Mouse (Mus musculus): Measurements from ENCODE around the gene Kat2b.
"Not testable (repeated sequence)": the region's sequence is repeated elsewhere in the genome, so short reads cannot be mapped to it uniquely, and the experiment has no call there.

The Kat2b gene

DNA sequence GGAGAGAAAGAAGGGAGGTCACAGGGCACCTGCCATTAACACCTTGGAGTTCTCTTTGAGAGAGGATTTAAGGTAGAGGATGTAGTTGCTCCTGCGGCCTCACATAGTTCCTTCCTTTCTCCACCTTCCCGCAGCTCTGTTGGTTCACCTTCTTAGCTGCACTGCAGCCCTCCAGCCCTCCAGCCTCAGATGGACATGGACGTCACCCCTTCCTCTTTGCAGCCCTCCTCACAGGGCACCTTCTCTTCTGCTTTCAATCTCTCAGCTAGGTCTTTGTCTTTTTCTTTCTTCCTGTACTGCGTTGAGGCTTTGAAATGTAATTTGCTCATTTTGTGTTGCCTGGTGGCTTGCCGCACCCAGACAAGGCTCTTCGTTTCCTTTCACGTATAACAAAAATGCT is 36.6 kb downstream of the Kat2b start:
- DNase-seq, result not testable (repeated sequence)

GRCm38 (mm10) chr17:53606082-53606481 is 39.4 kb downstream of the Kat2b start:
- not testable (repeated sequence) for DNase-seq

GRCm38 (mm10) chr17:53608924-53609323 is 42.3 kb downstream of the Kat2b start:
- not testable (repeated sequence) for DNase-seq

- no peak for DNase-seq
Measured at GRCm38 (mm10) chr17:53617295-53617957, 50.8 kb downstream of the Kat2b start.

GRCm38 (mm10) chr17:53618369-53618768 is 51.7 kb downstream of the Kat2b start:
- no peak for DNase-seq

DNA sequence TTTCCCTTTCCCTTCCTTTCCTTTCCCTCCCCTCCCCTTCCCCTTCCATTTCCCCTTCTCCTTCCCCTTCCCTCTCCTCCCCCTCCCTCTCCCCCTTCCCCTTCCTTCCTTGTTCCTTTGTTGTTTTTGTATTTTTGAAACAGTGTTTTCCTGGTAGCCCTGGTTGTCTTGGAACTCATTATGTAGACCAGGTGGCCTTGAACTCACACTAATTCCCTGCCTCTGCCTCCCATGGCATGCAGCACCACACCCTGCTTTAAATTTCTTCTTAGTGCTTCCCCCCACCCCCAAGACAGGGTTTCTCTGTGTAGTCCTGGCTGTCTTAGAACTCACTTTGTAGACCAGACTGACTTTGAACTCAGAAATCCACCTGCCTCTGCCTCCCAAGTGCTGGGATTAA is 52.7 kb downstream of the Kat2b start:
- no peak for DNase-seq

- DNase-seq, result no peak
Measured at GRCm38 (mm10) chr17:53620611-53621010, 54.0 kb downstream of the Kat2b start.

GRCm38 (mm10) chr17:53622125-53622524 is 55.5 kb downstream of the Kat2b start:
- no peak for DNase-seq

GRCm38 (mm10) chr17:53623762-53624161 is 57.1 kb downstream of the Kat2b start:
- no peak for DNase-seq

GRCm38 (mm10) chr17:53626160-53626559 is 59.5 kb downstream of the Kat2b start:
- no peak for DNase-seq

DNA sequence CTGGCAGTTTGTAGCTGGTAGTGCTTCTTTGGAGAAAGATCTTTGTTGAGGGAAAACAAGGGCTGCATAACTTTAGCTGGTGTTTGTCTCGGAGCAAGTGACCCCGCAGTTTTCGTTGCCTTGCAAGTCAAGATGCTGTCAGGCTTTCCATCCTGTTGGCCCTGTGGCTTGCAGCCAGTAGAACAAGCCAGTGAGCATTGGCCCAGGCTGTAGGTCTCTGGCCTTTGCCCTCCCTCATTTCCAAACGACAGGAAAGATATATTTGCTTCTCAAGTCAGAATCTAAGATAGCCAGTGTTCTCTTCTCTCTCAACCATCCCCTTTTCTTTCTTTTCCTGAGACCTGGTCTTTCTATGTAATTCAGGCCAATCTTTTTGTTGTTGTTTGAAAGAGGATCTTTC is 60.8 kb downstream of the Kat2b start:
- DNase-seq, result peak; percentile 11 to 22

- peak; percentile 12 to 34 for DNase-seq
Measured at GRCm38 (mm10) chr17:53628131-53628530, 61.5 kb downstream of the Kat2b start.

GRCm38 (mm10) chr17:53631344-53631743 is 64.7 kb downstream of the Kat2b start:
- DNase-seq, result no peak

DNA sequence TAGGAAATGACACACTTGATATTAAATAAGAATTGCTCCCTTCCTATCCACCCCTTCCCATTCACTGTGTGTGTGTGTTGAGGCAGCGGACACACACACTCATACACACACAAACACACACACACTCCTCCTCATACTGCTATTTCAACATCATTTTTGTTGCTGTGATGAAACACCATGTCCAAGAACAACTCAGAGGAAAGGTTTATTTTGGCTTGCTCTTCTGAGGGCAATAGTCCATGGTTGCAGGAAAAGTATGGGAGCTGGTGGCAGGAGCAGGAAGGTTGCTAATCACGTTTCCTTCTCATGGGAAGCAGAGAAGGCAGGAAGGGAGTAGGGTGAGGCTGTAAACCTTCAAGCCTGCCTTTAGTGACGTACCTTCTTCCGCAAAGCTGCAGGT is 76.7 kb downstream of the Kat2b start:
- no peak for DNase-seq

DNA sequence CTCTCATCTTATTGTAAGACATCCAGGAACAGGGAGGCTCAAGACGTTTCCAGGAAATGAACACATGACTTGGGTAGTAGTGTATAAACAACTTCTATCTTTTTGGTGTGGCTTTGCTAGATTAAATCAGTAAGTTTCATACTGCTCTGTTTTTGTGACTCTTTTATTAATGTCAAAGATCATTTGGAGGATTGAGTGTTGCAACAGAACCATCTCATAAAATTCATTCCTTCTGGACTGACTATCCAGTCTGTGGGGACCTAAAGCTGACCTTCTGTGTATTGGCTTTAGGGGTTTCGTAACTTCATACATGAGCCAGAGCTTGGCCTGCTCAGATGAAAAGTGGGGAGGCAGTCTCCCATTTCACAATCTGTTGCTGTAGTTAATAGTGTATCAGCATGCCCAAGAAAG is 83.6 kb downstream of the Kat2b start:
- DNase-seq, result no peak

- DNase-seq, result no peak
Measured at GRCm38 (mm10) chr17:53654596-53654995, 87.9 kb downstream of the Kat2b start.

DNA sequence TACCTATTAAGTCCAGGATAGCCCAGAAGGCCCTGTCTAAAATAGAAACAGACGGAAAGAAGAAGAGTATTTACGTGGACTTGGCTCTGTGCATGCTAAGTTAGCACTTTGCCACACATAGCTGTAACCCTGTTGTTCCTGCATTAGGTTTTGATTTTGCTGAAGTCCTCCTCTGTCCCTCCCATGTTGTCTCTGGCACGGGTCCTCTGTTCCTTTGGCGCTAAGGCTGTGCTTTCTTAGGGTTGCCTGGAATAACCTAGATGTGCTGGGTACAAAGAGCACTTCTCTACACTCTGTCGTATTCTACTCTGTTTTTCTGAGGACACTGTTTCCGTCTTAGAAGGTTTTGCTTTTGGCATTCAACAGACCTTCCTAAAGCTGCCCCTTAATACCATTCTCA is 88.4 kb downstream of the Kat2b start:
- DNase-seq, result no peak

- DNase-seq, result no peak
Measured at GRCm38 (mm10) chr17:53655959-53656358, 89.3 kb downstream of the Kat2b start.

DNA sequence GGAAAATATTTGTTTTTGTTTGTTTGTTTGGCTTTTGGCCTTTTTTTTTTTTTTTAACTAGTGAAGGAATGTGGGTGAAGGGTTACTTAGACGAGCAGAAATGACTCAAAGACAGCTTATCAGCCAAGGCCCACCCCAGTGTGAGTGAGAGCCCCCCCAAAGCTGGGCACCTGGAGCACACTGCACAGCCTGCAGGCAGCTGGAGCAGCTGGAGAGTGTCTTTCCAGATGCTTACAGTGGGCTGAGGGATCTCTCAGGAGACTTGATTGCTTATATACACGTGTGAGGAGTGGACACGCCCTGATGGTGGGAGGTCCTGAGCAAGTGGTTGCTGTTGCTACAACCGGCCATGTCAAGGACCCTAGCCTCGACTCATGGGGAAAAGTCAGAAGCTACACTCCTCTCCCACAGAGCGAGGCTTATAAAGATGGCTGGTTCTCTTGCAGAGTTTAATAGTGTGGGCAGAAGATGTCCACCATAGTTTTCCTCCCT is 89.8 kb downstream of the Kat2b start:
- no peak for DNase-seq

DNA sequence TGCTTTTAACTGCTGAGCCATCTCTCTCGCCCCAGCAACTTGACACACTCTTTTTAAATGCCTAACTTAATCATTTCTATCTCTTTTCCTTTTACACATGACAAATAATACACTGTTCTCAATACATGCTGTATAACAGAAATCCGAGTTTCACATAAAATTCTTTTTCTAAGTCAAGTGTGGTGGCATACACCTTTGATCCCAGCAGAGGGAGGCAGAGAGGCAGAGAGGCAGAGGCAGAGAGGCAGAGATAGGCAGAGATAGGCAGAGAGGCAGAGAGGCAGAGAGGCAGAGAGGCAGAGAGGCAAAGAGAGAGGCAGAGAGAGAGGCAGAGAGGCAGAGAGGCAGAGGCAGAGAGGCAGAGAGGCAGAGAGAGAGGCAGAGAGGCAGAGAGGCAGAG is 90.7 kb downstream of the Kat2b start:
- DNase-seq, result peak; percentile 42 to 52

GRCm38 (mm10) chr17:53658668-53659067 is 92.0 kb downstream of the Kat2b start:
- no peak for DNase-seq

GRCm38 (mm10) chr17:53659230-53659629 is 92.6 kb downstream of the Kat2b start:
- no peak for DNase-seq

- DNase-seq, result peak; percentile 43 to 46
Measured at GRCm38 (mm10) chr17:53659738-53660137, 93.1 kb downstream of the Kat2b start.

GRCm38 (mm10) chr17:53661056-53661840 is 94.6 kb downstream of the Kat2b start:
- DNase-seq, result no peak

Data from cerebellum, postnatal 14 days (tissue).